Mouse (Mus musculus) G1E (cell line): ENCODE results near the gene Tpcn1.

Experiments
- CTCF ChIP-seq: IDR thresholded peaks from 2 replicates; pipeline ENCODE4 v1.5.1; 2012; ENCODE audit warnings: low read depth, low read length, inconsistent platforms, mixed read lengths
- GATA1 ChIP-seq: IDR thresholded peaks from 2 replicates; pipeline ENCODE4 v1.6.1; 2012; ENCODE audit warnings: borderline replicate concordance, low read length, inconsistent platforms, mixed read lengths
- TAL1 ChIP-seq: conservative IDR thresholded peaks from 2 replicates; pipeline ENCODE4 v1.6.1; 2012; ENCODE audit warnings: low read depth, low read length, inconsistent platforms, mixed read lengths

DNA sequence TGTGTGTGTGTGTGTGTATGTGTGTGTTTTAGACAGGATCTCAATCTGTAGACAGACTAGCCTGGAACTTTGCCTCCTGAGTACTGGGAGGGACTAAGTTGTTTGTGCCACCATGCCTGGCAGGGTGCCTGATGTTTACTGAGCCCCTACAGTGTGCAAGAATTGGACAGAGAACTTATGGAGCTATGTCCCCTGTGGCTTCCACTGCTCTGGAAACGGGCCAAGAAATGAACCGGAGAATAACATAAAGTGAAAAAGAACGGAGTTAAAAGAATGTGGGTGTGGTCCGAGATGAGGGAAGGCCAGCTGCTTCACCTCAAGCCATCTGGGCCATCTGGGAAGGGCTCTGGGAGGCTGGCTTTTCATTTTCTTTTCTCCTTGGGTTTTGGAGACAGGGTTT lies 73.7 kb downstream of the Tpcn1 start:
- TF ChIP-seq CTCF (no peak), GATA1 (no peak), TAL1 (no peak)
